Mouse (Mus musculus) activated CD4-positive, CD25-positive, alpha-beta regulatory T cell, adult 4 months (primary cell): ENCODE measurements around the gene Esyt2. TPM values are rescaled to one million over a fixed set of nuclear protein-coding genes. Genes with fewer than 3 reads are reported as not detected.

Source experiments
- polyA plus RNA-seq, 2 experiments: library from polyadenylated mRNA; unstranded; fragments of 100-300 nt; shearing (Covaris generic); gene quantifications; one replicate each; pipeline ENCODE4 v1.2.1; 2017

The Esyt2 gene
- polyA plus RNA-seq, 2 experiments from 2014 or later = 43.2 to 55.5 TPM

Other genes starting within 250 kb of the Esyt2 start
- 10 to 100 TPM; 52.8 to 59.0 TPM for gene Zfp386, start 233.5 kb upstream of the Esyt2 start, polyA plus RNA-seq
- gene Vipr2, start 203.5 kb upstream of the Esyt2 start, polyA plus RNA-seq = under 1 TPM; 0.50 to 0.99 TPM
- gene Wdr60, start 18.2 kb upstream of the Esyt2 start, polyA plus RNA-seq = under 1 TPM; 0.38 to 0.75 TPM
- not detected for gene Gm11027, start 5.8 kb upstream of the Esyt2 start, polyA plus RNA-seq
- gene Ncapg2, start 124.2 kb downstream of the Esyt2 start, polyA plus RNA-seq = 10 to 100 TPM; 14.7 to 19.4 TPM
- not detected for gene Ptprn2, start 204.5 kb downstream of the Esyt2 start, polyA plus RNA-seq